In genomic region chr10:80669018-80669417, GRCm38 (mm10) we compare ENCODE assay signal across 18 mouse cellular contexts. TPM values are rescaled to one million over a fixed set of nuclear protein-coding genes. Genes with fewer than 3 reads are reported as not detected.
DNase-seq lines count a peak whose midpoint lies in the region; TF ChIP-seq lines count a peak whose summit lies in the region.
"Had no signal": no experiment of that assay in that cellular context is flagged by ENCODE, and none has a peak within 500 bp of the region (broad histone marks: within the 10 kb centered on the region; RNA-seq: fewer than 3 reads in every experiment).

No protein-coding gene starts in this region.

- H3K27ac ChIP-seq in cerebellum, adult 2 months (ENCODE audit: insufficient read depth, low read length), result peak overlapping the region; percentile 46
- H3K27ac ChIP-seq in kidney, adult 2 months (ENCODE audit: insufficient read depth, low read depth, low read length), result peak overlapping the region; percentile 46
- peak overlapping the region; percentile 23; the same call in 1 of the 2 replicates for H3K27ac ChIP-seq in small intestine, adult 2 months (ENCODE audit: insufficient read depth, low read depth, low read length)
- H3K27ac ChIP-seq: forebrain, embryonic 15.5 days; heart, embryonic 13.5 days; hindbrain, embryonic 14.5 days; layer of hippocampus, adult 2 months; limb, embryonic 13.5 days; liver, embryonic 14.5 days; midbrain, embryonic 15.5 days had no signal

- peaks cover 77% of the 10 kb centered on the region for H3K4me1 ChIP-seq in cerebellum, adult 2 months (ENCODE audit: control insufficient read depth, insufficient read depth, low read length)
- peaks cover 71% of the 10 kb centered on the region for H3K4me1 ChIP-seq in kidney, adult 2 months (ENCODE audit: control insufficient read depth, insufficient read depth, low read length)
- peaks cover 78% of the 10 kb centered on the region for H3K4me1 ChIP-seq in E14TG2a.4 (replicated peaks; ENCODE audit: low read depth, low read length)
- peaks cover 56% of the 10 kb centered on the region for H3K4me1 ChIP-seq in small intestine, adult 2 months (ENCODE audit: control insufficient read depth, insufficient read depth, insufficient read length, low read length)

- H3K27me3 ChIP-seq in cerebellum, adult 2 months (ENCODE audit: control insufficient read depth, insufficient read depth, low read length), result no peaks in the 10 kb centered on the region
- no peaks in the 10 kb centered on the region for H3K27me3 ChIP-seq in kidney, adult 2 months (replicated peaks; ENCODE audit: control insufficient read depth, insufficient read depth, low read length)
- H3K27me3 ChIP-seq in E14TG2a.4 (ENCODE audit: insufficient read depth, low read length), result no peaks in the 10 kb centered on the region
- H3K27me3 ChIP-seq in small intestine, adult 2 months (ENCODE audit: control insufficient read depth, insufficient read depth, low read length), result no peaks in the 10 kb centered on the region
- H3K27me3 ChIP-seq: forebrain, embryonic 15.5 days; heart, embryonic 13.5 days; limb, embryonic 13.5 days; midbrain, embryonic 15.5 days had no signal

- TF ChIP-seq POLR2A in cerebellum, adult 2 months (IDR thresholded peaks at IDR 0.05; ENCODE audit: borderline replicate concordance, insufficient read depth, low read length), result no peak
- no peak for TF ChIP-seq POLR2A in kidney, adult 2 months (IDR thresholded peaks at IDR 0.05; ENCODE audit: low read depth, low read length)
- no peak for TF ChIP-seq POLR2A in small intestine, adult 2 months (IDR thresholded peaks at IDR 0.05; ENCODE audit: low read depth, low read length)

- WGBS in cerebellum, adult 2 months, result 61% methylated on average over 12 of the region's 12 CpGs
- WGBS in kidney, adult 2 months, result 61% methylated on average over 12 of the region's 12 CpGs
- WGBS in small intestine, adult 2 months, result 51% methylated on average over 12 of the region's 12 CpGs

- no peak for DNase-seq in cerebellum, adult 2 months
- DNase-seq in cerebellum, postnatal 25 days, result no peak
- DNase-seq in kidney, adult 2 months, result no peak
- no peak for DNase-seq in kidney, postnatal 4 days
- DNase-seq in left cerebral cortex, postnatal 4 days, result no peak
- DNase-seq: layer of hippocampus, postnatal 36 days; lung, embryonic 14.5 days; right cerebral cortex, adult 18-20 months; right cerebral cortex, postnatal 4 days had no signal

- H3K36me3 ChIP-seq in kidney, adult 2 months (ENCODE audit: control insufficient read depth, insufficient read depth, low read length), result peaks cover 12% of the 10 kb centered on the region
- H3K36me3 ChIP-seq in E14TG2a.4 (ENCODE audit: insufficient read depth, low read length), result peaks cover 83% of the 10 kb centered on the region
- H3K36me3 ChIP-seq in small intestine, adult 2 months (ENCODE audit: control insufficient read depth, insufficient read depth, low read length), result peaks cover 62% of the 10 kb centered on the region

- no peak overlapping the region for H3K4me3 ChIP-seq in cerebellum, adult 2 months (replicated peaks; ENCODE audit: insufficient read depth, low read depth, low read length)
- no peak overlapping the region for H3K4me3 ChIP-seq in kidney, adult 2 months (ENCODE audit: insufficient read depth, low read depth, low read length)
- 0 out of 2 replicates have a peak overlapping the region, but pooled peaks have one; percentile 10 for H3K4me3 ChIP-seq in E14TG2a.4 (replicated peaks; ENCODE audit: low read length)
- no peak overlapping the region for H3K4me3 ChIP-seq in small intestine, adult 2 months (ENCODE audit: low read depth, low read length)
- H3K4me3 ChIP-seq: forebrain, embryonic 15.5 days; heart, embryonic 13.5 days; layer of hippocampus, adult 2 months; limb, embryonic 13.5 days; midbrain, embryonic 15.5 days had no signal

- intact Hi-C loops in left cerebral cortex, postnatal 4 days (cut with DNase I), result no loop called here

- no peaks in the 10 kb centered on the region for H3K9me3 ChIP-seq in E14TG2a.4 (ENCODE audit: low read length)
- H3K9me3 ChIP-seq: forebrain, embryonic 15.5 days; heart, embryonic 13.5 days; limb, embryonic 13.5 days; midbrain, embryonic 15.5 days had no signal

- no peak for TF ChIP-seq CTCF in cerebellum, adult 2 months (IDR thresholded peaks at IDR 0.05; ENCODE audit: borderline replicate concordance, insufficient read depth, low read depth, low read length)
- no peak for TF ChIP-seq CTCF in kidney, adult 2 months (conservative IDR thresholded peaks at IDR 0.05; ENCODE audit: insufficient read depth, insufficient read length, low read depth, low read length)
- no peak for TF ChIP-seq CTCF in E14TG2a.4 (conservative IDR thresholded peaks at IDR 0.05; ENCODE audit: low read length)
- no peak for TF ChIP-seq CTCF in small intestine, adult 2 months (IDR thresholded peaks at IDR 0.05; ENCODE audit: extremely low read depth, insufficient read length, insufficient replicate concordance, low read depth, low read length)

RNA-seq across cellular contexts. Expression of gene Mknk2, which starts 8.9 kb away (rescaled TPM):
- 59.3 and 64.4 TPM in 2 replicates for polyA plus RNA-seq in cerebellum, adult 2 months (2012; rRNA removed)
- 163 and 210 TPM in 2 replicates for polyA plus RNA-seq in kidney, adult 2 months (2012; rRNA removed)
- 96.1 and 146 TPM in 2 replicates for polyA plus RNA-seq in small intestine, adult 2 months (2012; rRNA removed)
- 10 to 100 TPM; 61.6 to 67.1 TPM for total RNA-seq in left cerebral cortex, postnatal 4 days (2021)

RNA-seq across cellular contexts. Expression of gene Btbd2, which starts 12.1 kb away (rescaled TPM):
- polyA plus RNA-seq in cerebellum, adult 2 months (2012; rRNA removed), result 106 and 108 TPM in 2 replicates
- 77.7 and 80.7 TPM in 2 replicates for polyA plus RNA-seq in kidney, adult 2 months (2012; rRNA removed)
- polyA plus RNA-seq in small intestine, adult 2 months (2012; rRNA removed), result 45.4 and 84.1 TPM in 2 replicates
- 10 to 100 TPM; 80.9 to 83.2 TPM for total RNA-seq in left cerebral cortex, postnatal 4 days (2021)

RNA-seq across cellular contexts. Expression of gene Mob3a, which starts 32.8 kb away (rescaled TPM):
- 12.6 and 14.2 TPM in 2 replicates for polyA plus RNA-seq in cerebellum, adult 2 months (2012; rRNA removed)
- polyA plus RNA-seq in kidney, adult 2 months (2012; rRNA removed), result 14.3 and 19.5 TPM in 2 replicates
- 26.5 and 40.0 TPM in 2 replicates for polyA plus RNA-seq in small intestine, adult 2 months (2012; rRNA removed)
- 10 to 100 TPM; 52.0 to 52.1 TPM for total RNA-seq in left cerebral cortex, postnatal 4 days (2021)

RNA-seq across cellular contexts. Expression of gene Izumo4, which starts 33.0 kb away (rescaled TPM):
- 112 and 117 TPM in 2 replicates for polyA plus RNA-seq in cerebellum, adult 2 months (2012; rRNA removed)
- 36.8 and 39.5 TPM in 2 replicates for polyA plus RNA-seq in kidney, adult 2 months (2012; rRNA removed)
- 20.8 and 36.3 TPM in 2 replicates for polyA plus RNA-seq in small intestine, adult 2 months (2012; rRNA removed)
- total RNA-seq in left cerebral cortex, postnatal 4 days (2021), result 10 to 100 TPM; 46.3 to 53.6 TPM

RNA-seq across cellular contexts. Expression of gene Csnk1g2, which starts 46.4 kb away (rescaled TPM):
- polyA plus RNA-seq in cerebellum, adult 2 months (2012; rRNA removed), result 208 and 218 TPM in 2 replicates
- 166 and 193 TPM in 2 replicates for polyA plus RNA-seq in kidney, adult 2 months (2012; rRNA removed)
- polyA plus RNA-seq in small intestine, adult 2 months (2012; rRNA removed), result 115 and 266 TPM in 2 replicates
- 100 to 1,000 TPM; 130 to 138 TPM for total RNA-seq in left cerebral cortex, postnatal 4 days (2021)
